Comparison of ENCODE assay signal across 7 mouse cellular contexts in genomic region chr10:62578338-62579100, GRCm38 (mm10). TPM values are rescaled to one million over a fixed set of nuclear protein-coding genes. Genes with fewer than 3 reads are reported as not detected.
DNase-seq lines count a peak whose midpoint lies in the region; ATAC-seq and TF ChIP-seq lines count a peak whose summit lies in the region.

Gene Kif1bp (minus strand): TSS chr10:62578457.

- H3K4me3 ChIP-seq in embryonic facial prominence, embryonic 10.5 days = peak within 1 kb of the TSS; percentile 96
- peak within 1 kb of the TSS; percentile 96 for H3K4me3 ChIP-seq in intestine, postnatal 0 days (ENCODE audit: low read depth, low read length)
- H3K4me3 ChIP-seq in midbrain, embryonic 12.5 days = peak within 1 kb of the TSS; percentile 96
- peak within 1 kb of the TSS; percentile 89 for H3K4me3 ChIP-seq in small intestine, adult 2 months (ENCODE audit: low read depth, low read length)

- DNase-seq in adrenal gland, postnatal 10 days = peak; percentile 98
- peak; percentile 97 for DNase-seq in embryonic facial prominence, embryonic 10.5 days (ENCODE audit: low spot score)
- DNase-seq in gonadal fat pad, adult 2 months (ENCODE audit: low read depth) = peak; percentile 75
- peak; percentile 97 for DNase-seq in left cerebral cortex, postnatal 4 days

- H3K4me2 ChIP-seq in intestine, postnatal 0 days (replicated peaks; ENCODE audit: low read depth) = peak within 1 kb of the TSS; percentile 88
- peak within 1 kb of the TSS; percentile 94 for H3K4me2 ChIP-seq in midbrain, embryonic 12.5 days (replicated peaks)

- peak within 1 kb of the TSS; percentile 74 for H3K9ac ChIP-seq in intestine, postnatal 0 days (ENCODE audit: low read depth, low read length)
- peak within 1 kb of the TSS; percentile 93 for H3K9ac ChIP-seq in midbrain, embryonic 12.5 days (replicated peaks)

- intact Hi-C loops in left cerebral cortex, postnatal 4 days (cut with DNase I) = no loop called here

- no peaks in the 10 kb centered on the region for H3K27me3 ChIP-seq in embryonic facial prominence, embryonic 10.5 days (replicated peaks; ENCODE audit: low read depth, poor library complexity, severe bottlenecking)
- no peaks in the 10 kb centered on the region for H3K27me3 ChIP-seq in intestine, postnatal 0 days (replicated peaks; ENCODE audit: control insufficient read depth, insufficient read depth, low read length)
- H3K27me3 ChIP-seq in midbrain, embryonic 12.5 days = no peaks in the 10 kb centered on the region
- H3K27me3 ChIP-seq in small intestine, adult 2 months (ENCODE audit: control insufficient read depth, insufficient read depth, low read length) = no peaks in the 10 kb centered on the region

- TF ChIP-seq POLR2A in small intestine, adult 2 months (IDR thresholded peaks at IDR 0.05; ENCODE audit: low read depth, low read length) = peak; percentile 88

- peaks cover 14% of the 10 kb centered on the region for H3K4me1 ChIP-seq in embryonic facial prominence, embryonic 10.5 days
- peaks cover 6% of the 10 kb centered on the region; the same call in 1 of the 2 replicates for H3K4me1 ChIP-seq in intestine, postnatal 0 days (replicated peaks; ENCODE audit: control insufficient read depth, insufficient read depth, low read length)
- peaks cover 15% of the 10 kb centered on the region for H3K4me1 ChIP-seq in midbrain, embryonic 12.5 days
- H3K4me1 ChIP-seq in small intestine, adult 2 months (ENCODE audit: control insufficient read depth, insufficient read depth, insufficient read length, low read length) = peaks cover 3% of the 10 kb centered on the region

- ATAC-seq in intestine, postnatal 0 days = peak; percentile 99
- ATAC-seq in midbrain, embryonic 12.5 days (ENCODE audit: low FRiP score, low read depth) = peak; percentile 100

- TF ChIP-seq CTCF in intestine, postnatal 0 days (IDR thresholded peaks at IDR 0.05; ENCODE audit: low read depth) = no peak
- TF ChIP-seq CTCF in small intestine, adult 2 months (IDR thresholded peaks at IDR 0.05; ENCODE audit: extremely low read depth, insufficient read length, insufficient replicate concordance, low read depth, low read length) = no peak

- no peaks in the 10 kb centered on the region for H3K9me3 ChIP-seq in embryonic facial prominence, embryonic 10.5 days
- H3K9me3 ChIP-seq in intestine, postnatal 0 days (ENCODE audit: control insufficient read depth) = no peaks in the 10 kb centered on the region
- no peaks in the 10 kb centered on the region for H3K9me3 ChIP-seq in midbrain, embryonic 12.5 days

- peaks cover 61% of the 10 kb centered on the region for H3K36me3 ChIP-seq in embryonic facial prominence, embryonic 10.5 days (replicated peaks)
- peaks cover 36% of the 10 kb centered on the region for H3K36me3 ChIP-seq in intestine, postnatal 0 days (ENCODE audit: control insufficient read depth, insufficient read depth)
- peaks cover 60% of the 10 kb centered on the region for H3K36me3 ChIP-seq in midbrain, embryonic 12.5 days
- H3K36me3 ChIP-seq in small intestine, adult 2 months (ENCODE audit: control insufficient read depth, insufficient read depth, low read length) = peaks cover 37% of the 10 kb centered on the region

- H3K27ac ChIP-seq in embryonic facial prominence, embryonic 10.5 days (replicated peaks) = peak within 1 kb of the TSS; percentile 87
- H3K27ac ChIP-seq in intestine, postnatal 0 days (ENCODE audit: low read depth, low read length) = peak within 1 kb of the TSS; percentile 65
- peak within 1 kb of the TSS; percentile 84 for H3K27ac ChIP-seq in midbrain, embryonic 12.5 days (replicated peaks)
- 0 out of 2 replicates have a peak within 1 kb of the TSS, but pooled peaks have one; percentile 33 for H3K27ac ChIP-seq in small intestine, adult 2 months (ENCODE audit: insufficient read depth, low read depth, low read length)

- WGBS in embryonic facial prominence, embryonic 10.5 days = 6% methylated on average over 33 of the region's 33 CpGs
- 5% methylated on average over 33 of the region's 33 CpGs for WGBS in intestine, postnatal 0 days
- 6% methylated on average over 33 of the region's 33 CpGs for WGBS in midbrain, embryonic 12.5 days
- WGBS in small intestine, adult 2 months = 4% methylated on average over 33 of the region's 33 CpGs

RNA-seq across cellular contexts. Expression of gene Kif1bp, which starts in this region (rescaled TPM):
- total RNA-seq in adrenal gland, postnatal 10 days (2021) = 10 to 100 TPM; 35.0 to 36.9 TPM
- polyA plus RNA-seq in embryonic facial prominence, embryonic 10.5 days (2016; fragmentation: Nextera tagmentation; extraction: Ambion mirVana) = 34.3 and 35.5 TPM in 2 replicates
- polyA plus RNA-seq in gonadal fat pad, adult 2 months (2012; rRNA removed) = 26.0 and 34.4 TPM in 2 replicates
- 21.7 and 23.2 TPM in 2 replicates for polyA plus RNA-seq in intestine, postnatal 0 days (2015; fragmentation: Nextera tagmentation; extraction: Ambion mirVana)
- total RNA-seq in left cerebral cortex, postnatal 4 days (2021) = 10 to 100 TPM; 88.7 to 90.0 TPM
- polyA plus RNA-seq in midbrain, embryonic 12.5 days (2016; fragmentation: Nextera tagmentation; extraction: Ambion mirVana) = 66.3 and 73.1 TPM in 2 replicates
- polyA plus RNA-seq in small intestine, adult 2 months (2012; rRNA removed) = 21.0 and 21.2 TPM in 2 replicates

Comparison
In these comparisons a context has a peak if more than half of its experiments do, and no peak if none do; other contexts are left out.
1. Peak in every context shown above with its lines: DNase-seq, ATAC-seq, H3K4me3 ChIP-seq and H3K27ac ChIP-seq.
2. H3K27ac ChIP-seq: peak in every context shown above with its lines; median percentile 87 in embryonic facial prominence, embryonic 10.5 days; 84 in midbrain, embryonic 12.5 days; 65 in intestine, postnatal 0 days; 33 in small intestine, adult 2 months.